Mouse (Mus musculus) embryonic facial prominence, embryonic 11.5 days (tissue): ENCODE data around the gene Fam122a. TPM values are rescaled to one million over a fixed set of nuclear protein-coding genes. Genes with fewer than 3 reads are reported as not detected.

Experiments
- ATAC-seq: fragments of 200-750 bp; cut with Nextera tagmentation; replicated peaks from 2 replicates; pipeline ENCODE4 v1.8.0; 2017; ENCODE audit warnings: low read depth; ENCODE audit not compliant: insufficient number of reproducible peaks, low FRiP score, low TSS enrichment
- DNase-seq: peaks from one replicate; pipeline ENCODE4 v3.0.0-alpha.2; 2015; ENCODE audit warnings: low spot score
- H3K27ac ChIP-seq: fragments of 300-500 bp; sonication (generic); replicated peaks from 2 replicates; pipeline ENCODE4 v1.5.1; 2014; ENCODE audit warnings: mild to moderate bottlenecking, low read depth, low read length, control low read depth
- H3K27me3 ChIP-seq: fragments of 300-500 bp; sonication (generic); 2 replicates; pipeline ENCODE4 v1.6.1; 2014; ENCODE audit warnings: mild to moderate bottlenecking, low read length, moderate library complexity, mixed read lengths; ENCODE audit not compliant: control insufficient read depth, insufficient read depth
- H3K36me3 ChIP-seq: fragments of 300-500 bp; sonication (generic); replicated peaks from 2 replicates; pipeline ENCODE4 v1.6.1; 2014; ENCODE audit warnings: low read depth, mild to moderate bottlenecking, low read length, moderate library complexity, mixed read lengths; ENCODE audit not compliant: control insufficient read depth, insufficient read depth
- H3K4me1 ChIP-seq: fragments of 300-500 bp; sonication (generic); 2 replicates; pipeline ENCODE4 v1.6.1; 2014; ENCODE audit warnings: low read length, mixed read lengths; ENCODE audit not compliant: control insufficient read depth, insufficient read depth
- H3K4me2 ChIP-seq: fragments of 300-500 bp; sonication (generic); 2 replicates; pipeline ENCODE4 v1.6.1; 2014; ENCODE audit warnings: low read depth, mild to moderate bottlenecking, control low read depth, low read length, moderate library complexity
- H3K4me3 ChIP-seq: fragments of 300-500 bp; sonication (generic); 2 replicates; pipeline ENCODE4 v1.5.1; 2014; ENCODE audit warnings: low read depth, low read length, control low read depth
- H3K9ac ChIP-seq: fragments of 300-500 bp; sonication (generic); replicated peaks from 2 replicates; pipeline ENCODE4 v1.6.1; 2014; ENCODE audit warnings: mild to moderate bottlenecking, control low read depth, low read length
- H3K9me3 ChIP-seq: fragments of 300-500 bp; sonication (generic); replicated peaks from 2 replicates; pipeline ENCODE4 v1.6.1; 2016; ENCODE audit warnings: mild to moderate bottlenecking, low read length, inconsistent platforms, mixed read lengths; ENCODE audit not compliant: control insufficient read depth
- WGBS: fragments of 180-500 bp; shearing (Covaris S2); extraction: QIAGEN DNeasy Blood & Tissue Kit; methylation state at CpG from one replicate; pipeline ENCODE4 v1.1.7; 2014; 5-methylcytosine and 5-hydroxymethylcytosine counted together
- polyA plus RNA-seq: library from polyadenylated mRNA; unstranded; fragments of >200 nt; fragmentation: Nextera tagmentation; extraction: Ambion mirVana; gene quantifications from 2 replicates; pipeline ENCODE4 v1.2.1, GENCODE M21; 2014

Gene Fam122a
- polyA plus RNA-seq, result 42.2 and 43.8 TPM in 2 replicates

GRCm38 (mm10) chr19:24476929-24477882 is at the start of gene Fam122a:
Gene Fam122a (minus strand): TSS chr19:24477356.
- peak; percentile 95 for DNase-seq
- peak; percentile 92 for ATAC-seq
- under 1% methylated on average over 78 of the region's 92 CpGs for WGBS
- Histone ChIP-seq H3K9me3 (no peaks in the 10 kb centered on the region), H3K9ac (peak within 1 kb of the TSS; percentile 91), H3K36me3 (no peaks in the 10 kb centered on the region), H3K27me3 (no peaks in the 10 kb centered on the region), H3K4me1 (no peaks in the 10 kb centered on the region), H3K27ac (peak within 1 kb of the TSS; percentile 72), H3K4me3 (peak within 1 kb of the TSS; percentile 72), H3K4me2 (peak within 1 kb of the TSS; percentile 89)

GRCm38 (mm10) chr19:24523476-24524313 is 46.5 kb upstream of the Fam122a start:
- Histone ChIP-seq H3K9ac (no peak overlapping the region), H3K36me3 (no peaks in the 10 kb centered on the region), H3K4me3 (no peak overlapping the region), H3K4me1 (no peaks in the 10 kb centered on the region), H3K9me3 (no peaks in the 10 kb centered on the region), H3K27me3 (no peaks in the 10 kb centered on the region), H3K27ac (no peak overlapping the region), H3K4me2 (no peak overlapping the region)
- 80% methylated on average over 15 of the region's 15 CpGs for WGBS
- no peak for ATAC-seq
- DNase-seq, result no peak

GRCm38 (mm10) chr19:24521997-24522396 is 44.8 kb upstream of the Fam122a start:
- Histone ChIP-seq H3K9me3 (no peaks in the 10 kb centered on the region), H3K4me2 (no peak overlapping the region), H3K36me3 (no peaks in the 10 kb centered on the region), H3K27ac (no peak overlapping the region), H3K27me3 (no peaks in the 10 kb centered on the region), H3K4me3 (no peak overlapping the region), H3K9ac (no peak overlapping the region), H3K4me1 (no peaks in the 10 kb centered on the region)
- 92% methylated on average over 7 of the region's 7 CpGs for WGBS
- DNase-seq (no peak), ATAC-seq (no peak)

GRCm38 (mm10) chr19:24521146-24521545 is 44.0 kb upstream of the Fam122a start:
- Histone ChIP-seq H3K9me3 (no peaks in the 10 kb centered on the region), H3K36me3 (no peaks in the 10 kb centered on the region), H3K4me3 (no peak overlapping the region), H3K4me2 (no peak overlapping the region), H3K27me3 (no peaks in the 10 kb centered on the region), H3K4me1 (no peaks in the 10 kb centered on the region), H3K27ac (no peak overlapping the region), H3K9ac (no peak overlapping the region)
- DNase-seq (no peak), ATAC-seq (no peak)
- 89% methylated on average over 9 of the region's 9 CpGs for WGBS

- Histone ChIP-seq H3K27me3 (no peaks in the 10 kb centered on the region), H3K9me3 (no peaks in the 10 kb centered on the region), H3K4me2 (no peak overlapping the region), H3K4me3 (no peak overlapping the region), H3K4me1 (no peaks in the 10 kb centered on the region), H3K9ac (no peak overlapping the region), H3K36me3 (no peaks in the 10 kb centered on the region), H3K27ac (no peak overlapping the region)
- ATAC-seq, result no peak
- WGBS, result 84% methylated on average over 6 of the region's 6 CpGs
- no peak for DNase-seq
Measured at GRCm38 (mm10) chr19:24519732-24520409, 42.7 kb upstream of the Fam122a start.

GRCm38 (mm10) chr19:24518384-24518783 is 41.2 kb upstream of the Fam122a start:
- Histone ChIP-seq H3K27ac (no peak overlapping the region), H3K4me3 (no peak overlapping the region), H3K9ac (no peak overlapping the region), H3K4me1 (no peaks in the 10 kb centered on the region), H3K36me3 (no peaks in the 10 kb centered on the region), H3K4me2 (no peak overlapping the region), H3K27me3 (no peaks in the 10 kb centered on the region), H3K9me3 (no peaks in the 10 kb centered on the region)
- ATAC-seq (no peak), DNase-seq (no peak)

GRCm38 (mm10) chr19:24517057-24517456 is 39.9 kb upstream of the Fam122a start:
- no peaks in the 10 kb centered on the region for H3K4me1 ChIP-seq
- H3K4me2 ChIP-seq, result no peak overlapping the region
- H3K27me3 ChIP-seq, result no peaks in the 10 kb centered on the region
- ATAC-seq, result no peak
- no peak for DNase-seq
- H3K4me3 ChIP-seq, result no peak overlapping the region
- no peaks in the 10 kb centered on the region for H3K9me3 ChIP-seq
- WGBS, result 82% methylated on average over 7 of the region's 7 CpGs
- no peaks in the 10 kb centered on the region for H3K36me3 ChIP-seq
- H3K9ac ChIP-seq, result no peak overlapping the region
- no peak overlapping the region for H3K27ac ChIP-seq
